ENCODE assay signal across 11 mouse cellular contexts in genomic region chr11:86067154-86067553, GRCm38 (mm10).
DNase-seq lines count a peak whose midpoint lies in the region; ATAC-seq and TF ChIP-seq lines count a peak whose summit lies in the region.
"Had no signal": no experiment of that assay in that cellular context is flagged by ENCODE, and none has a peak within 500 bp of the region (broad histone marks: within the 10 kb centered on the region; RNA-seq: fewer than 3 reads in every experiment).

No protein-coding gene starts in this region.

- no peaks in the 10 kb centered on the region for H3K9me3 ChIP-seq in forebrain, embryonic 14.5 days (replicated peaks; ENCODE audit: control insufficient read depth, low read length)
- no peaks in the 10 kb centered on the region for H3K9me3 ChIP-seq in forebrain, embryonic 13.5 days (replicated peaks)
- H3K9me3 ChIP-seq in CH12.LX (replicated peaks; ENCODE audit: low read length), result no peaks in the 10 kb centered on the region
- H3K9me3 ChIP-seq: embryonic facial prominence, embryonic 15.5 days; neural tube, embryonic 15.5 days had no signal

- H3K27ac ChIP-seq in forebrain, embryonic 14.5 days (ENCODE audit: low read depth, low read length), result no peak overlapping the region
- no peak overlapping the region for H3K27ac ChIP-seq in forebrain, embryonic 13.5 days
- H3K27ac ChIP-seq in CH12.LX (ENCODE audit: insufficient read depth, low read depth), result no peak overlapping the region
- H3K27ac ChIP-seq: embryonic facial prominence, embryonic 15.5 days; neural tube, embryonic 15.5 days had no signal

- in situ Hi-C loops in CH12.LX (cut with MboI; ENCODE audit: low pct_ligation_motif_present, low pct_unique_long_range_greater_than_20kb, low sequenced_read_pairs), result no loop called here

- H3K27me3 ChIP-seq in forebrain, embryonic 14.5 days (replicated peaks; ENCODE audit: control insufficient read depth, insufficient read depth, low read length), result no peaks in the 10 kb centered on the region
- no peaks in the 10 kb centered on the region for H3K27me3 ChIP-seq in forebrain, embryonic 13.5 days
- no peaks in the 10 kb centered on the region for H3K27me3 ChIP-seq in CH12.LX (replicated peaks)
- H3K27me3 ChIP-seq: embryonic facial prominence, embryonic 15.5 days; neural tube, embryonic 15.5 days had no signal

- H3K4me3 ChIP-seq in forebrain, embryonic 14.5 days (ENCODE audit: low read depth, low read length), result no peak overlapping the region
- H3K4me3 ChIP-seq in forebrain, embryonic 13.5 days, result no peak overlapping the region
- H3K4me3 ChIP-seq in CH12.LX (replicated peaks in 1 of 3; ENCODE audit: low read depth in 2 of 3, low read length in 2 of 3, poor library complexity in 1 of 3), result no peak overlapping the region
- H3K4me3 ChIP-seq: embryonic facial prominence, embryonic 15.5 days; neural tube, embryonic 15.5 days had no signal

- intact Hi-C loops in left cerebral cortex, postnatal 10 days (cut with DNase I), result loop anchor here (5.0 kb wide), 1 partner anchor 220 kb away; no protein-coding TSS in a partner anchor
- intact Hi-C loops in left cerebral cortex, postnatal 36 days (cut with DNase I), result loop anchor here (5.0 kb wide), 2 partner anchors 95 to 105 kb away; no protein-coding TSS in a partner anchor
- intact Hi-C loops in gastrocnemius, postnatal 14 days (cut with DNase I; ENCODE audit: low total_unique reads), result loop anchor here (10.0 kb wide), 1 partner anchor 212 kb away; the partner anchor contains the start of gene Gm11444

- H3K9ac ChIP-seq in forebrain, embryonic 14.5 days (ENCODE audit: low read length), result no peak overlapping the region
- no peak overlapping the region for H3K9ac ChIP-seq in forebrain, embryonic 13.5 days
- no peak overlapping the region for H3K9ac ChIP-seq in CH12.LX (ENCODE audit: insufficient read depth, low read depth)
- H3K9ac ChIP-seq: embryonic facial prominence, embryonic 15.5 days; neural tube, embryonic 15.5 days had no signal

- no peaks in the 10 kb centered on the region for H3K4me1 ChIP-seq in forebrain, embryonic 14.5 days (ENCODE audit: control insufficient read depth, insufficient read depth, low read length)
- no peaks in the 10 kb centered on the region for H3K4me1 ChIP-seq in forebrain, embryonic 13.5 days
- H3K4me1 ChIP-seq in CH12.LX (ENCODE audit: control insufficient read depth in 1 of 2, insufficient read depth in 2 of 2), result peaks cover 0 to 3% of the 10 kb centered on the region in 2 experiments; a peak in 2 of 4 replicates
- H3K4me1 ChIP-seq: embryonic facial prominence, embryonic 15.5 days; neural tube, embryonic 15.5 days had no signal

- H3K4me2 ChIP-seq in forebrain, embryonic 14.5 days (ENCODE audit: low read length), result no peak overlapping the region
- no peak overlapping the region for H3K4me2 ChIP-seq in forebrain, embryonic 13.5 days
- no peak overlapping the region for H3K4me2 ChIP-seq in CH12.LX (ENCODE audit: insufficient read depth, low read depth, poor library complexity, severe bottlenecking)
- H3K4me2 ChIP-seq: embryonic facial prominence, embryonic 15.5 days; neural tube, embryonic 15.5 days had no signal

- ATAC-seq in forebrain, embryonic 14.5 days, result no peak
- ATAC-seq in forebrain, embryonic 13.5 days, result no peak

- TF ChIP-seq EP300 in CH12.LX (IDR thresholded peaks at IDR 0.05; ENCODE audit: low read length), result no peak

- peak; percentile 68 for TF ChIP-seq RAD21 in CH12.LX (IDR thresholded peaks at IDR 0.05; ENCODE audit: low read depth, low read length)

- peak in 1 of 2 experiments; percentile 63; a peak in 2 of 4 replicates for TF ChIP-seq CTCF in CH12.LX (conservative IDR thresholded peaks at IDR 0.05 in 1 of 2, IDR thresholded peaks at IDR 0.05 in 1 of 2; ENCODE audit: low read depth in 2 of 2, low read length in 2 of 2)

- dilution Hi-C loops in CH12.LX (cut with MboI; ENCODE audit: extremely low pct_ligation_motif_present, extremely low pct_unique_long_range_greater_than_20kb, low sequenced_read_pairs), result no loop called here

- peak; percentile 71 for DNase-seq in forebrain, embryonic 14.5 days (ENCODE audit: low spot score)
- peak; percentile 8 to 24 for DNase-seq in left cerebral cortex, postnatal 10 days (ENCODE audit: extremely low spot score in 1 of 2, low spot score in 2 of 2)
- no peak for DNase-seq in left cerebral cortex, postnatal 36 days (ENCODE audit: low spot score in 2 of 2)
- DNase-seq in CH12.LX (ENCODE audit: extremely low read depth), result no peak
- DNase-seq in embryo, embryonic 10.5 days (ENCODE audit: low spot score), result peak; percentile 36
- DNase-seq in adrenal gland, postnatal 25 days, result no peak
- no peak for DNase-seq in gastrocnemius, postnatal 14 days
- DNase-seq: left cerebral cortex, postnatal 4 days had no signal

- no peaks in the 10 kb centered on the region for H3K36me3 ChIP-seq in forebrain, embryonic 14.5 days (ENCODE audit: control insufficient read depth, insufficient read depth, low read length)
- peaks cover 6% of the 10 kb centered on the region; the same call in 1 of the 2 replicates for H3K36me3 ChIP-seq in forebrain, embryonic 13.5 days (ENCODE audit: poor library complexity, severe bottlenecking)
- H3K36me3 ChIP-seq in CH12.LX (replicated peaks in 1 of 2; ENCODE audit: control insufficient read depth in 1 of 2, insufficient read depth in 1 of 2, low read length in 1 of 2), result peaks cover 19 to 66% of the 10 kb centered on the region in 2 experiments
- H3K36me3 ChIP-seq: neural tube, embryonic 15.5 days had no signal

- no peaks in the 10 kb centered on the region for H3K79me2 ChIP-seq in CH12.LX (replicated peaks; ENCODE audit: control insufficient read depth, extremely low read depth, insufficient read depth, poor library complexity, severe bottlenecking)

- no peak for TF ChIP-seq POLR2A in CH12.LX (IDR thresholded peaks at IDR 0.05; ENCODE audit: low read depth, low read length)

- 76% methylated on average over 8 of the region's 8 CpGs for WGBS in forebrain, embryonic 14.5 days
- whole genome bisulfite sequencing in forebrain, embryonic 13.5 days, result 75% methylated on average over 8 of the region's 8 CpGs

TF ChIP-seq in CH12.LX, 34 proteins besides CTCF, POLR2A, EP300 and RAD21:
- TF ChIP-seq ETS1 (conservative IDR thresholded peaks at IDR 0.05; ENCODE audit: low read depth, low read length) (no peak), MAFK (IDR thresholded peaks at IDR 0.05; ENCODE audit: insufficient replicate concordance, low read length) (0 out of 2 replicates have a peak, but pooled peaks have one; percentile 13), SMC3 (IDR thresholded peaks at IDR 0.05; ENCODE audit: low read depth, low read length) (peak; percentile 48)

Comparison
In these comparisons a context has a peak if more than half of its experiments do, and no peak if none do; other contexts are left out.
1. DNase-seq: peak in forebrain, embryonic 14.5 days (single experiment), left cerebral cortex, postnatal 10 days (2 of 2) and embryo, embryonic 10.5 days (single experiment); none in left cerebral cortex, postnatal 36 days (0 of 2), CH12.LX (single experiment), adrenal gland, postnatal 25 days (single experiment) and gastrocnemius, postnatal 14 days (single experiment).